Mouse (Mus musculus) cerebellum, postnatal 25 days (tissue): Measurements from ENCODE around the gene Gm17349.

Source experiments
- DNase-seq, 2 experiments: peaks; one replicate each; pipeline ENCODE4 v3.0.0; 2021; ENCODE audit warnings: mixed read lengths in 2 of 2

Gene Gm17349

DNA sequence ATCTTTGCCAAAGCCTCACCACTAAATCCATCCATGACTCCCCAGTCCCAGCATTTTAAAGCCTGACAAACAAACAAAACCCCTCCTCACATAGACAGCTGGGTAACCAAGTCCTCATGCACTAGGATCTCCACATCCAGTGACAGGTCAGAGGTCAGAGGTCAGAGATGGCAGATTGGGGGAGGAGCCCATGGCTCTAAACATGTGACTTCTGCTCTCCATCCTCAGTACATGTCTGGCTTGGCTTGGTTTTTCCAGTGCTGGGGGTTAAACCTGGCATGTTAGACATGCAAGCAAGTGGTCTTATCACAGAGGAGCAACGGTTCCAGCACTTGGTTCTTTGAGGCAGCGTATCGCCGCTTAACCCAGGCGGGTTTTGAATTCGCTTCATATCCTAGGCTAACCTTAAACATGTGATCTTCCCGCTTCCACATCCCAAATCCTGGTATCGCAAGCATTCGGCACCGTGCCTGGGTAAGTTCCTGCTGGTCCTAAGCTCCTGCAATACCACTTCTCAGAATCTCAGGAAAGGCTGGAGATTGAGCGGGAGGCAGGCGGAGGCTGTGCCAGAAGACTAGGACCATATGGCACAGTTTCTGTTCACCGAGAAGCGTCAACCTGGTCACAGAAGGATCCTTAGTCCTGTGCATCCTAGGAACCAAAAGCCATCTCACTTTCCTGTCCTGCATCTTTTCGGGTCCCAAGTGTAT is 44.0 kb downstream of the Gm17349 start:
- DNase-seq, result peak; percentile 78 to 82

- no peak for DNase-seq
These were observed 46.9 kb downstream of the Gm17349 start for GRCm38 (mm10) chr15:99658437-99658836.

DNA sequence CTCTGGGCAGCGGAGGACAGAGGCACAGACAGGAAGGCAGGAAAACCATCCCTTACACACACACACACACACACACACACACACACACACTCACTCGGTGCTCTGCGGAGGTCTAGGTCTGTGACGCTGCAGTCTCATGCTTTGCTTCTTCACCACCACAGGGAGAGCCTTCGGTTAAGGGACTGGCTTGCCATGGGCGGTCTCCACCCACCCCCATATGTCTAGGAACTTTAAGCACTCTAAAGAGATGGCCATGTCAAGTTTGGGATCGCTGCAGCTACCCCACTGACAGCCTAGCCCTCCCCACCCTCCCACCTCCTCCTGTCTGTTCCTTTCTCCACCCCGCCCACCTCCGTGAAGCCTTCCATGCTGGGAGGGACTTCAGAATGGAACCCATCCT is 49.3 kb downstream of the Gm17349 start:
- DNase-seq, result no peak

DNA sequence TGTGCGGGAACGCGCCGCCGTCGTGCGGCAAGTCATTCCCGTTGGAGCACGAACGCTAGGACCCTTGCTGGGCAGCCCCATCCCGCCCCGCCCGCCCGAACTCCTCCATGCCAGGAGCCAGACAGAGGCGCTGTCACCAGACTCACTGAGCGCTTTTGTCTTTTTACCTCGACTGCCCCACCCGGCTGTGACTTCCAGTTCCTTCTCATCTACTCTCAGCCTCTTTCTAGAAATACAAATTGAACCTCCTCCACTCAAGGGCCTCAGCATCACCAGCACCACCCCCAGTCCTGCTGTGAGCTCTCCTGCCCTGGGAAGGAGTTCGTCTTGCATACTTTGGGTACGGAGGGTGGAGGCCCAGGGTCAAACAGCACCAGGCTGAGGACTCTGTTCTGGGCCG is 51.4 kb downstream of the Gm17349 start:
- no peak for DNase-seq

DNA sequence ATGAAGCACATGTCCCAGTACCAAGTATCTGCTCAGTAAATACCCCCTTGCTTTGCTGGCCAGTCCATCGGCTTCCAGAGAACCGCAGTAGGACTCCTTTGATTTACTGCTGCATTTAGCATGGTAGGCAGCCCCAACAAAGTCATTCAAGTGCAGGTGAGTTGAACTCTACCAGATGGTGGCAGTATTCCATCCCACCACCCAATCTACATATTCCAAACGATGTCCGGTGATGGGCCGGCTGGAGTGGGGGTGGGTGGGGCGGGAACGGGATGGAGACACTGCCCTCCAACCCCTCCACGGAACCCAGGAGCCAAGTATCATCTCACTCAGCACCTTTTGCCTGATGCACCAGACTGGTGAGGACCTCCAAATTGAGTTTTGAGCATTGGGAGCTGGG is 52.0 kb downstream of the Gm17349 start:
- no peak for DNase-seq
